Mouse (Mus musculus): Measurements from ENCODE around the gene Tspan18. TPM values are rescaled to one million over a fixed set of nuclear protein-coding genes. Genes with fewer than 3 reads are reported as not detected.

Tspan18 gene
- polyA plus RNA-seq, 1 experiment: 43.9 TPM

- TF ChIP-seq CTCF (IDR thresholded peaks at IDR 0.05; ENCODE audit: borderline replicate concordance, extremely low read depth, insufficient read depth, insufficient read length) (no peak), POLR2A (IDR thresholded peaks at IDR 0.05; ENCODE audit: borderline replicate concordance, extremely low read depth, insufficient read depth, insufficient read length, poor library complexity, severe bottlenecking) (no peak)
- DNase-seq (ENCODE audit: low read depth): no peak
Observed at GRCm38 (mm10) chr2:93261521-93262290, 72.6 kb downstream of the Tspan18 start.

- TF ChIP-seq POLR2A (IDR thresholded peaks at IDR 0.05; ENCODE audit: borderline replicate concordance, extremely low read depth, insufficient read depth, insufficient read length, poor library complexity, severe bottlenecking): no peak
- TF ChIP-seq CTCF (IDR thresholded peaks at IDR 0.05; ENCODE audit: borderline replicate concordance, extremely low read depth, insufficient read depth, insufficient read length): no peak
- DNase-seq (ENCODE audit: low read depth): no peak
Observed at GRCm38 (mm10) chr2:93257634-93258033, 76.7 kb downstream of the Tspan18 start.

DNA sequence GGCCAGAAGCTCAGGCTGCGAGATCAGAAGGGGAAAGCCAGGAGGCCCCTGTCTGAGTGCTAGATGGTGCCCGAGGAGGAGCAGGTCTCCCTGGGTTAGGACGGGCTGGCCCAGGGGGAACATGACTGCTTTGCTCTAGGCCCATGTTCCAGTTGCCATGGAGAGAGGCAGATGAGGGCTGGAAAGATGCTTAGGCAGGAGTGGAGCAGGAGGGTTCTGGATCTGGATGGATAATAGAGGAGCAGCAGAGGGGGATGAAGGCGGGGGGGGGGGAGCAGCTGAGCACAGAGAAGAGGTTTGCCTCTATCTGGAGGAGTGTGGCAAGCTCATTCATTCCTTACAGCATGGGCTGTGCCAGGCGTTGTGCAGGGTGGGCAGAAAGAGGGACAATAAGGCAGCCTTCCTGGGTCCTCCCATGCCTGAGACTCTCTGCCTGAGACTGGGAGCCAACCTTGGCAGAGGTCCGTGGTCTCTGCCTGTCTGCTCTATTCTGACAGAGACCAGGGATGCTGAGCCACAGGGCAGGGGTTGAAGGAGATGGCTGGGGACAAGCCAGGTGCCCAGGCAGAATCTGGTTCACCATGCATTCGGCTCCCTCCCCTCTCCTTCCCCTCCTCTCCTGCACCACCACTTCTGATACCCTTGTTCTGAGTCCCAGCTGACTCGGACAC is 77.4 kb downstream of the Tspan18 start:
- DNase-seq (ENCODE audit: low read depth): peak; percentile 60

DNA sequence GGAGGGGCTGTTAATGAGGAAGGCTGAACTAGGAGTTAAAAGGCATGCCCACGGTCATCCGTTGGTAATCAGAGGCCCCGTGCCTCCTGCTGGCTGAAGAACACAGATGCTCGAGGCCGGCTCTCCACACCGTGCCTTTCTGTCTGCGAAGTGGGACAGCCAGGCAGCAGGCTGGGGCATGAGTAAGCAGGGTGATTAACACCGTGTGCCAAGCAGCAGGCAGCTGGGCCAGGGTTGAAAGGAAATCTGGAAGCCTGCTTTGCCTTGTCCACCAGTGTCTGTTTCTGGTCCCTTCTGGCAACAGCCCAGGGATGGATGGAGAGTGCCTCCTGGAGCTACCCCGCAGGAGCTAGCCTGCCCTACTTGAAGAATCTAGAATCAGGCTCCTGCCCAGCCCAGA is 81.9 kb downstream of the Tspan18 start:
- peak; percentile 93 for DNase-seq (ENCODE audit: low read depth)
- TF ChIP-seq POLR2A (IDR thresholded peaks at IDR 0.05; ENCODE audit: borderline replicate concordance, extremely low read depth, insufficient read depth, insufficient read length, poor library complexity, severe bottlenecking): no peak
- no peak for TF ChIP-seq CTCF (IDR thresholded peaks at IDR 0.05; ENCODE audit: borderline replicate concordance, extremely low read depth, insufficient read depth, insufficient read length)

More for the DNA sequence above, 77.4 kb downstream of the Tspan18 start:
- TF ChIP-seq CTCF (IDR thresholded peaks at IDR 0.05; ENCODE audit: borderline replicate concordance, extremely low read depth, insufficient read depth, insufficient read length): no peak
- no peak for TF ChIP-seq POLR2A (IDR thresholded peaks at IDR 0.05; ENCODE audit: borderline replicate concordance, extremely low read depth, insufficient read depth, insufficient read length, poor library complexity, severe bottlenecking)

GRCm38 (mm10) chr2:93250611-93251010 is 83.7 kb downstream of the Tspan18 start:
- TF ChIP-seq POLR2A (IDR thresholded peaks at IDR 0.05; ENCODE audit: borderline replicate concordance, extremely low read depth, insufficient read depth, insufficient read length, poor library complexity, severe bottlenecking): no peak
- TF ChIP-seq CTCF (IDR thresholded peaks at IDR 0.05; ENCODE audit: borderline replicate concordance, extremely low read depth, insufficient read depth, insufficient read length): no peak
- peak; percentile 82 for DNase-seq (ENCODE audit: low read depth)

- peak; percentile 57 for DNase-seq (ENCODE audit: low read depth)
- TF ChIP-seq CTCF (IDR thresholded peaks at IDR 0.05; ENCODE audit: borderline replicate concordance, extremely low read depth, insufficient read depth, insufficient read length): no peak
- TF ChIP-seq POLR2A (IDR thresholded peaks at IDR 0.05; ENCODE audit: borderline replicate concordance, extremely low read depth, insufficient read depth, insufficient read length, poor library complexity, severe bottlenecking): no peak
Observed at GRCm38 (mm10) chr2:93249058-93249457, 85.2 kb downstream of the Tspan18 start.

GRCm38 (mm10) chr2:93244090-93244443 is 90.2 kb downstream of the Tspan18 start:
- TF ChIP-seq CTCF (IDR thresholded peaks at IDR 0.05; ENCODE audit: borderline replicate concordance, extremely low read depth, insufficient read depth, insufficient read length): no peak
- DNase-seq (ENCODE audit: low read depth): peak; percentile 37

- DNase-seq (ENCODE audit: low read depth): no peak
- TF ChIP-seq POLR2A (IDR thresholded peaks at IDR 0.05; ENCODE audit: borderline replicate concordance, extremely low read depth, insufficient read depth, insufficient read length, poor library complexity, severe bottlenecking) (no peak), CTCF (IDR thresholded peaks at IDR 0.05; ENCODE audit: borderline replicate concordance, extremely low read depth, insufficient read depth, insufficient read length) (no peak)
Observed at GRCm38 (mm10) chr2:93243439-93244089, 90.7 kb downstream of the Tspan18 start.

DNA sequence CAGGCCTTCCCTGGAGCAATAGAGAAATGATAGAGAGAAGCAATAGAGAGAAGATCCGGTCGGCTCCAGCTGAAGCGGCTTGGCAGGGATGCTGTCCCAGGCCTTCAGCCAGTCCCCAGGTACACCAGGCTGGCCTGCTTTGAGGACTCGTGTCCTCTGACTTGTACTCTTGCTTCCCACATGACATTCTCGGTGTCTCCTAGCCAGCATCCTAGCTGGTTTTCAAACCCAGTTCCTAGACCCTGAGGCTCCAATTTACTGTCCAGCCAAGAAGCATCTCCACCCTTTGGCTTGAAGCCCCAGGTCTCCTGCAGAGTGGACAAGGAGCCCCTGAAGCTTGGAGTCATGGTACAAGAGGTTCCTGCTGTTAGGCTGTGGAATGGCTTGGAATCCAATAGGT is 92.1 kb downstream of the Tspan18 start:
- no peak for DNase-seq (ENCODE audit: low read depth)
- TF ChIP-seq CTCF (IDR thresholded peaks at IDR 0.05; ENCODE audit: borderline replicate concordance, extremely low read depth, insufficient read depth, insufficient read length) (no peak), POLR2A (IDR thresholded peaks at IDR 0.05; ENCODE audit: borderline replicate concordance, extremely low read depth, insufficient read depth, insufficient read length, poor library complexity, severe bottlenecking) (no peak)

DNA sequence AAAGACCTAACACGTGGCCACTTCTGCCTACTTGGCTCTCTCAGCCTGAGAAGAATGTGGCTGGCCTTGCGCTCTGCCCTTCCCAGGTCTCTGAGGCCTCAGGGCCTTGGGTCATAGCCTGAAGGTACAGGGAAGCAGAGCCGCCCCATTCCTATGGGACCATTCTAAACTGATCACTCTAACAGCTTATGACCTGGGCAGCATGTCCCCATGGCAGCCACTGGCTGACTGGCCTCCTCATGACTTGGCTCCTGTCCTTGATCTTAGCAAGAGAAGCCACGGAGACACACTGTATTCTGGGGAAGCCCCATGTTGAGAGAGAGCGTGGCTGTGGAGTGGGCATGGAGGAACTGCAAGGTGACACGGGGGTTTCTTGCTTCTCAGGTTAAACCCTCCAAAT is 95.4 kb downstream of the Tspan18 start:
- TF ChIP-seq CTCF (IDR thresholded peaks at IDR 0.05; ENCODE audit: borderline replicate concordance, extremely low read depth, insufficient read depth, insufficient read length): no peak
- no peak for TF ChIP-seq POLR2A (IDR thresholded peaks at IDR 0.05; ENCODE audit: borderline replicate concordance, extremely low read depth, insufficient read depth, insufficient read length, poor library complexity, severe bottlenecking)
- no peak for DNase-seq (ENCODE audit: low read depth)

- TF ChIP-seq POLR2A (IDR thresholded peaks at IDR 0.05; ENCODE audit: borderline replicate concordance, extremely low read depth, insufficient read depth, insufficient read length, poor library complexity, severe bottlenecking) (no peak), CTCF (IDR thresholded peaks at IDR 0.05; ENCODE audit: borderline replicate concordance, extremely low read depth, insufficient read depth, insufficient read length) (no peak)
- no peak for DNase-seq (ENCODE audit: low read depth)
Observed at GRCm38 (mm10) chr2:93237055-93237454, 97.2 kb downstream of the Tspan18 start.

Measured in brain, embryonic 14.5 days (tissue).